Mouse (Mus musculus): ENCODE measurements at regions not wholly inside any gene's neighbourhood (a gene's known extent, or its start where the extent isn't known, plus 50 kb on each side); places are given as distances from the start of the nearest gene placed in this dataset.

- DNase-seq (ENCODE audit: low spot score in 2 of 2) = no peak
- intact Hi-C loops (cut with DNase I) = no loop called here
These were observed 312.2 kb downstream of the Gm11011 start for GRCm38 (mm10) chr2:169275371-169275770.

GRCm38 (mm10) chr2:169274101-169274500 lies 313.4 kb downstream of the Gm11011 start:
- DNase-seq (ENCODE audit: low spot score in 2 of 2) = no peak
- intact Hi-C loops (cut with DNase I) = no loop called here

- DNase-seq (ENCODE audit: low spot score in 2 of 2) = no peak
- intact Hi-C loops (cut with DNase I) = no loop called here
These were observed 314.9 kb downstream of the Gm11011 start for GRCm38 (mm10) chr2:169272622-169273021.

GRCm38 (mm10) chr2:169272018-169272417 lies 315.5 kb downstream of the Gm11011 start:
- no peak for DNase-seq (ENCODE audit: low spot score in 2 of 2)
- intact Hi-C loops (cut with DNase I) = no loop called here

- intact Hi-C loops (cut with DNase I) = no loop called here
- DNase-seq (ENCODE audit: low spot score in 2 of 2) = peak; percentile 28 to 67
These were observed 305.2 kb upstream of the Zfp64 start for GRCm38 (mm10) chr2:169260636-169261035.

DNA sequence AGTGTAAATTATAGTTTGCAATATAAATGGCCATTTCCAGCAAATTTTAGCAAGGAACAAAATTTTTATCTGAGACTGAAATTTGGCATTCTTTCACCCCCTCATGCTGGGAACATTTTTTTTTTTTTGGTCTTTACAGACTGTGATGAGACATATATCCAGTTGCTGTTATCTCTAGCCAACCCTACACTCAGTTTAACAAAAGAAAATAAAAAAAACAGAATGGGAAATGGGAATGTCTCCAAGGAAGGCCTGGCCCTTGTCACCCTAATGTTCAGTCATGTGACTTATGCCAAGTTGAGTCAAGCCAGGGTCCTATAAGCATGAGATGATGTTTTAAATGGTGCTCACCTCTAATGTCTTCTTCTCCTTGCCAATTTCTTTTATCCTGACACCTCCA lies 289.2 kb upstream of the Zfp64 start:
- peak in 1 of 2 experiments; percentile 48 for DNase-seq (ENCODE audit: low spot score in 2 of 2)
- intact Hi-C loops (cut with DNase I) = no loop called here

GRCm38 (mm10) chr2:169243981-169244380 lies 288.6 kb upstream of the Zfp64 start:
- intact Hi-C loops (cut with DNase I) = no loop called here
- no peak for DNase-seq (ENCODE audit: low spot score in 2 of 2)

GRCm38 (mm10) chr2:169237856-169238255 lies 282.5 kb upstream of the Zfp64 start:
- no peak for DNase-seq (ENCODE audit: low spot score in 2 of 2)
- intact Hi-C loops (cut with DNase I) = no loop called here

GRCm38 (mm10) chr2:169237321-169237720 lies 281.9 kb upstream of the Zfp64 start:
- intact Hi-C loops (cut with DNase I) = no loop called here
- no peak for DNase-seq (ENCODE audit: low spot score in 2 of 2)

- intact Hi-C loops (cut with DNase I) = no loop called here
- no peak for DNase-seq (ENCODE audit: low spot score in 2 of 2)
These were observed 279.1 kb upstream of the Zfp64 start for GRCm38 (mm10) chr2:169234368-169235070.

DNA sequence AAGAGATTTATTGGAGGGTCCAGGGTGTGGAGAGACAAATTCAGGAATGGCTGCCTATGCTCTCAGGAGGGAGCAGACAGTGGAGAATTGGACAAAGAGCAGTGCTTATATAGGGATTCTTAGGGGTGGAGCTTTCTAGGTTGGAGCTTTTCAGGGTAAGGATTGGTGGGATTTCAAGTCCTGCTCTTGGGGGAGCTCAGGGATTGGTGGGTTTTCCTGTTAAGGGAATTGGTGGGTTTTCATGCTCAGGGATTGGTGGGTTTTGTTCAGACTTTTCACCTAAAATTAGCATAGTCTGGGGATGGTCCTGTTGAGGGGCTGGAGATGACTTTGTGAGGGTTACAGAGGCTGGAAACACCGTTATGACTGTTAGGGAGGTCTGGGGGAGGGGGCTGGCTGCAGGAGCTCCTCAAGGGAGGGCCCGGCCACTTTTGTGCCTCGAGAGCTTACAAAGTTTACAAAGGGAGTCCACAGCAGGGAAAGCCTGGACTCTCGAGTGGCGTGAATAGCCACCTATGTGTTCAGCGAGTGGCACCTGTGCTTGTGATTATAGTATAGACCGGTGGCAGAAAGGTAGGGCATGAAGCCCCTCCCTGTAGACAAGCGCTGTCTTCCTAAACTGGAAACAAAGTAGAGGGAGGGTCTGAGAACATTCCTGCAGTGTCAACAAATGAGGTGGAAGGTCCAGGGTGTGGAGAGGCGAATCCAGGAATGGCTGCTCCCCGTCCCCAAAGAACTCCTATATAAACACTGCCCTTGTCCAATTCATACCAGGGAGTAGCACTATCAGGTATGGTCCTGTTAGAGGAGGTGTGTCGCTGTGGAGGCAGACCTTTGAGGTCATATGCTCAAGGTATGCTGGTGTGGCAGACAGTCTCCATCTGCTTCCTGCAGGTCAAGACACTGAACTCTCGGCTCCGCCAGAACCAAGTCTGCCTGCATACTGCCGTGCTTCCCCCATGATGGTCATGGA lies 278.1 kb upstream of the Zfp64 start:
- DNase-seq (ENCODE audit: low spot score in 2 of 2) = no peak
- intact Hi-C loops (cut with DNase I) = no loop called here

DNA sequence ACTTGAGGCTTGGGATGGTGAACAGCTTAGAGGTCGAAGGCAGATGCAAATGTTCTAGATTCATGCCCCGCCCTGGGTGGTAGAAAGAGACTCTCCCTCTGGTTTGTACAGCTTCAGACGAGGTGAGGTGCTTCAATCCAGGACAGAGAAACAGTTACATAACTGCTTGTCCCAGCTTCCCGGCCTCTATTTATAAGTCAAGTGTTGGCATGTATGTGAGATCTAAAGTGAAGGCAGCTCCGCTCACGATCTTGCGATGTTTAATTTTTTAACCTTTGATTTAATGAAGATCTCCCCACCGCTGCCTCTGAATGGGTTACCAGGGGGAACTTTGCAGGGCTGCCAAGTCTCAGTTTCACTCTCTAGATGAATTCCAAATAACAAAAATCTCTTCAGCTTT lies 266.9 kb upstream of the Zfp64 start:
- DNase-seq (ENCODE audit: low spot score in 2 of 2) = peak; percentile 7 to 61
- intact Hi-C loops (cut with DNase I) = no loop called here

DNA sequence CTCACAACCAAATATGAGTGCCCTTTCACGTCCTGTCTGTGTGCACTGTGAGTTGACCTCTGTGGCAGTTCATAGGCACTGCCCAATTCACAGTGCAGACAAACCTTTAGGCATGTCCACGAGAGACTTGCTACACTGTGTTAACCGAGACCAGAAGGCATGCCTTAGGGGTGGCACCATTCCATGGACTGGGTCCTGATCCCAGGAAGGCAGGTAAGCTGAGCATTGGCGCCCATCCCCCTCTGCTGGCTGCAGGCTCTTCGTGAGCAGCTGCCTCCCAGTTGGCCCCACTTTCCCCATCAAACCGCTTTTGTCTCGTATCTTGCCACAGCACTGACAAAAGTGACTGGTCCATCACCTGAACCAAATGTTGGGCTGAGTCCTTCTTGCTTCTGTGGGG lies 265.8 kb upstream of the Zfp64 start:
- intact Hi-C loops (cut with DNase I) = no loop called here
- DNase-seq (ENCODE audit: low spot score in 2 of 2) = no peak

DNA sequence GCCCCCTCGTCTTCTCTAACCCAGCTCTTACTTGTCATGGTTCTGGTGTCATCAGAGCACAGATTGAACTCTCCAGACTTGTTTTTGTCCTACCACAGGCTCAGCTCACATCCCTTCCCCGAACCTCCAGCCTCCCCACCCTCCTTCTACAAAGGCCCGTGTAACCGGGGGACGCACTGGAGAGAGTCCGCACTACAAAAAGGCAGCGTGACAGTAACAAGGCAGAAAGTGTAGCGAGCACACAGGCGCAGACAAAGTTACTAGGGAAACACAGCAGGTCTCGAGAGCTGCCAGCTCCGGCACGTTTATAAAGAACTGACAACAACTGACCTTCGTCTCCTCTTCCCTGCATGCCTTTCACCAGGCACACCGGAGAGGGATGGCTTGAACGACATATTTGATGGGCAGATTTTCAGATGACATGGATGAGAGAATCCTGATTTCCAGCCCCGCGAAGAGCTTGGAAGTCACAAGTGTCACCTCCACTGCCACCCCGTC lies 260.2 kb upstream of the Zfp64 start:
- intact Hi-C loops (cut with DNase I) = no loop called here
- no peak for DNase-seq (ENCODE audit: low spot score in 2 of 2)

GRCm38 (mm10) chr2:169214396-169214795 lies 259.0 kb upstream of the Zfp64 start:
- no peak for DNase-seq (ENCODE audit: low spot score in 2 of 2)
- intact Hi-C loops (cut with DNase I) = no loop called here

DNA sequence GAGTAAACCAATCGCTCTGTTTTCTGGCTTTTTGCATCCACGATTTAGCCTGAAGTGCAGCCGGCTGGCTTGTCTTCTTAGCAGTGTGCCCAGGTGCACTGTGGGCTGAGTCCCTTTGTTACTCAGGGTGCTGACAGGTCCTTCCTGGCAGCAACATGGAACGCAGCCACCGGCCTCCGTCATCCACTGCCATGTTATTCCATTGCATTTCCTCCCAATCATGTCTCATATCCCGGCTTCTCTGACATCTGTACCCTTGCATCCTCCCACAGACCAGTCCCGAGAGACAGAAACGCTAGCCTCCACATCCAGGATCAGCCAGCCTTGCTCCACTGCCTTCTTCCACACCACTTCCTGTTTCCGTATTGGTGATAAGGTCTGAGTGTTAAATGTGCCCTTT lies 257.9 kb upstream of the Zfp64 start:
- intact Hi-C loops (cut with DNase I) = no loop called here
- DNase-seq (ENCODE audit: low spot score in 2 of 2) = no peak

DNA sequence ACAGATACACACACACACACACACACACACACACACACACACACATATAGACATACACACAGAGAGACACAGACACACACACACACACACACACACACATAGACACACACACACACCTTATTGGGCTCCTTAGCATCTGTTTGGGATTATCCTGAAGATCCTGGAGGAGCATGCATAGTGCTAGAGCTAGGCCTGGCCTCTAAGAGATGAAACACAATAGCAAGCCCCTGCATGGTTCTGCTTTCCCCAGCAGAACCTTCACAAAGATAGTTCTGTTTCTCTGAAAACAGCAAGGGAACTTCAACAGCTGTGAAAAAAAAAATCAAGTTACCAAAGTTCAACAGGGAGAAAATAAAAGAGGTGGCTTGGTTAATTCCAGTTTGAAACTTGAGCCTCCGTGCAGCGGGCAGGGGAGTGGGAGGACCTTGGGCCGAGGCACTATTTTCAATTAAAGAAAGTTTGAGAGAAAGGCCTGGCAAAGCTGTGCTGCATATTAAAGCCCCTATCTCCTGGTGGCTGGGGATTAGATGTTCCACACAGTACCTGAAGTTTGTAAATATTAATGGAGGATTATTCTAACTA lies 257.4 kb upstream of the Zfp64 start:
- intact Hi-C loops (cut with DNase I) = no loop called here
- DNase-seq (ENCODE audit: low spot score in 2 of 2) = no peak

DNA sequence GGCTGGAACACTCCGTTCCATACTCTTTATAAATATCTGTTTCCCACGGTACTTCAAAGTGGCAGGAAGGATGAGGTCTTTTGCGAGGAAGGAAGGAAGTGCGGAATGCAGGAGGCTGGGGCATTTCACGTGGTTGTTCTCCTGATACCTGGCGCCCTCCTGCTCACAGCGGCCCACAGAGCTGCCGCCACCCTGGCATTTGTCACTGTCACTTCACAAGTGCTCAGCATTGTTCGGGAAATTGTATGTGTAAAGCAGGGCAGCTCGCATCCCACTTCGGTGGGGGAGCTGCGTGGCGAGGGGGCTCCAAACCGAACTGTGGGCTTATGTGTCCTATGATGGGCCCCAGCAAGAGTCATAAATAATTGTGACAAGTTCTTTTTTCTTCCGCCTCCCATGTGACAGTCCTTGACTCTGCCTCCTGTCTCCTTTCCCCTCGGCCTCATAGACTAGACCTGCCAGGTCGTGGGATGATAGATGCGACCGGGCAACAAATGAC lies 248.9 kb upstream of the Zfp64 start:
- intact Hi-C loops (cut with DNase I) = no loop called here
- DNase-seq (ENCODE audit: low spot score in 2 of 2) = peak in 1 of 2 experiments; percentile 18

DNA sequence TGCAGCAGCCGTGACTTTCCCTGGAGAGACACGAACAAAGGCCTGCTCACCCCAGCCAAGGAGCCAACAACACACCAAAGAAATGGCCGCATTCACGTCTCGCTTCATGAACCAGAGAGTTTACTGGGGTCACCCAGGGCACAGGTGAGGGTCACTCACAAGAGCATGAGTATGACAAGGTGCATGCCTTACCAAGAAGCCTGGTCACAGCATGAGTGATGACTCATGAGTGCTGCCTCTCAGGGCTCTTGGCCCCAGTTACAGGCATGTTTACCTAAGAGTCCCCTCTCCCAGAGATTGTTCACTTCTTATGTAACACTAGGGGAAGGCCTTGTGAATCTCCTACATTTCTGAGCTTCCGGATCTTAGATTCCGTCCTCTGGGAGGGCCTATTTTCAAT lies 236.6 kb upstream of the Zfp64 start:
- intact Hi-C loops (cut with DNase I) = no loop called here
- no peak for DNase-seq (ENCODE audit: low spot score in 2 of 2)

DNA sequence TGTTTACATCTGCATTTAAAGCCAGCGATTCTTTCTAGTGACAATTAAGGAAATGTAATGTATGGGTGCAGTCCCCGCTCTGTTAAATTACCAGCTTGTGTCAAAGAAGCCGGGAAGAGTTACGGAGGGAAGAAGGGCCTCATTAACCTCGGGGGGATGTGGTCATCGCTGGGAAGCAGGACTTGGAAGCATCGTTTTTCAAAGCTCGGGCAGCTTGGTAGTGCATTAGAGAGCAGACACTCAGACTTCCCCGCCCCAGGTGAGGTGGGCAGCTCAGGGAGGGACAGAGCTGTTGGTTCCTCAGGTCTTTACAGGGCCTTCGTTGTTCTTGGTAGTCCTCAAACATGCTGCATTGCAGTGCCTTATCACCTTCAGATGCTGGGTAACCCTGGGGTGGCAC lies 236.1 kb upstream of the Zfp64 start:
- intact Hi-C loops (cut with DNase I) = no loop called here
- no peak for DNase-seq (ENCODE audit: low spot score in 2 of 2)

Measured in left cerebral cortex, postnatal 14 days (tissue).